Mouse (Mus musculus): ENCODE data around the gene Btc. TPM values are rescaled to one million over a fixed set of nuclear protein-coding genes. Genes with fewer than 3 reads are reported as not detected.

The Btc gene
- total RNA-seq, 4 experiments from 2014 or later: 0.59 to 1.7 (median 0.99) TPM

- DNase-seq: no peak
Measured at GRCm38 (mm10) chr5:91320348-91320747, 82.4 kb downstream of the Btc start.

GRCm38 (mm10) chr5:91313971-91314370 lies 88.8 kb downstream of the Btc start:
- no peak for DNase-seq

- no peak for DNase-seq
Measured at GRCm38 (mm10) chr5:91311767-91312166, 91.0 kb downstream of the Btc start.

- no peak for DNase-seq
Measured at GRCm38 (mm10) chr5:91308576-91308975, 94.2 kb downstream of the Btc start.

- DNase-seq: no peak
Measured at GRCm38 (mm10) chr5:91307907-91308306, 94.9 kb downstream of the Btc start.

Other genes with a start within 250 kb of the Btc start
- gene Parm1, start 114.6 kb upstream of the Btc start, total RNA-seq (2022): 100 to 1,000 TPM in 2 of 4 experiments, 10 to 100 TPM in 2; 99.4 to 150 (median 100) TPM